Mouse (Mus musculus) olfactory bulb, adult 2 months (tissue): Measurements from ENCODE around the gene Cdh20. TPM values are rescaled to one million over a fixed set of nuclear protein-coding genes. Genes with fewer than 3 reads are reported as not detected.

Experiments
- H3K27ac ChIP-seq: fragments of 200-500 bp; 2 replicates; pipeline ENCODE4 v1.5.1; 2012; ENCODE audit warnings: low read depth, low read length; ENCODE audit not compliant: insufficient read depth
- H3K4me1 ChIP-seq: fragments of 200-500 bp; 2 replicates; pipeline ENCODE4 v1.6.1; 2012; ENCODE audit warnings: low read length; ENCODE audit not compliant: control insufficient read depth, insufficient read depth
- H3K4me3 ChIP-seq: fragments of 200-500 bp; 2 replicates; pipeline ENCODE4 v1.5.1; 2012; ENCODE audit warnings: mild to moderate bottlenecking, low read depth, low read length, moderate library complexity; ENCODE audit not compliant: insufficient read depth
- CTCF ChIP-seq: fragments of 200-500 bp; IDR thresholded peaks from 2 replicates; pipeline ENCODE4 v1.5.1; 2012; ENCODE audit warnings: low read depth, mild to moderate bottlenecking, low read length, moderate library complexity; ENCODE audit not compliant: insufficient read depth
- POLR2A ChIP-seq: fragments of 200-500 bp; IDR thresholded peaks from 2 replicates; pipeline ENCODE4 v1.6.1; 2012; ENCODE audit warnings: mild to moderate bottlenecking, low read depth, low read length, moderate library complexity; ENCODE audit not compliant: insufficient read depth
- WGBS: fragments of 180-500 bp; shearing (Covaris S2); methylation state at CpG from one replicate; pipeline ENCODE4 v1.1.7; 2018; 5-methylcytosine and 5-hydroxymethylcytosine counted together
- polyA plus RNA-seq: library from polyadenylated mRNA; stranded (reverse); fragments of >200 nt; gene quantifications from 2 replicates; pipeline ENCODE4 v1.2.4, GENCODE M21; 2012; ENCODE audit warnings: low replicate concordance; ENCODE audit not compliant: missing spikeins, insufficient read depth, insufficient read length

Gene Cdh20
- polyA plus RNA-seq, 1 experiment, result not detected

DNA sequence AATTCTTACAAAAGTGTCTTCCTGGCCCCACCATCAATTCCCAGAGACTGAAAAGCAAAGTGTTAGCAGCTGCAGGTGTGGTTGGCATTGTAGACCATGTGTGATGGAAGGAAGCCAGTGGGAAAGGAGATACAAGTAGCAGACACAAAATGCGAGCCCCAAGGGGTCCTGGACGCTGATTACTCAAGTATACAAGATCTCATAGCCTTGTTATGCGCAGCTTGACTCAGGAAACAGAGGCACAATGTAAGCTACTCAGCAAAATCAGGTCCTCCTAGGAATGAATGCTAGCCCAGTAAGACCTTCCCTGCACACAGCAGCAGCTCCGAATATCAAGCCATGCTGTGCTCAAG, 80.6 kb downstream of the Cdh20 start:
- Histone ChIP-seq H3K4me3 (no peak overlapping the region), H3K27ac (no peak overlapping the region), H3K4me1 (no peaks in the 10 kb centered on the region)
- WGBS, result 73% methylated on average over 4 of the region's 4 CpGs
- TF ChIP-seq POLR2A (no peak), CTCF (no peak)

DNA sequence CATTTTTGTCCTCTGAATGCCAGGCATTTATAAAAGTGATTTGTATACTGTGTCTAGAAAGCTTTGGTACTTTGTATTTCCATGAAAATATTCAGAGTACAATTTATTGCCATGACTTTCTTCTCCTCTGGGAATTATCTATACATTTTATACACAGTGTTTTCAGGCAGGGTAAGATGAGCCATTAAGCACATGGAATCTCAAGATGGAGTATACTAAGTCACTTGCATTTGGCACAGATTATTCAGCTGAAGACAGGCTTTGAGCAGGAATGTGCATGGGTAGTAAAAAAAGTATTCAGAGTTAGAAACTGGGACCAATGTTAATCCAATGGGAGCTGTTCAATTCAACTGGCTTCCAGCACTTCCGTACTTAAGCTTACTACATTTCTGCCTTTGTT, 109.1 kb downstream of the Cdh20 start:
- Histone ChIP-seq H3K27ac (no peak overlapping the region), H3K4me3 (no peak overlapping the region), H3K4me1 (no peaks in the 10 kb centered on the region)
- 78% methylated on average over 1 of the region's 1 CpGs for WGBS
- TF ChIP-seq CTCF (no peak), POLR2A (no peak)

DNA sequence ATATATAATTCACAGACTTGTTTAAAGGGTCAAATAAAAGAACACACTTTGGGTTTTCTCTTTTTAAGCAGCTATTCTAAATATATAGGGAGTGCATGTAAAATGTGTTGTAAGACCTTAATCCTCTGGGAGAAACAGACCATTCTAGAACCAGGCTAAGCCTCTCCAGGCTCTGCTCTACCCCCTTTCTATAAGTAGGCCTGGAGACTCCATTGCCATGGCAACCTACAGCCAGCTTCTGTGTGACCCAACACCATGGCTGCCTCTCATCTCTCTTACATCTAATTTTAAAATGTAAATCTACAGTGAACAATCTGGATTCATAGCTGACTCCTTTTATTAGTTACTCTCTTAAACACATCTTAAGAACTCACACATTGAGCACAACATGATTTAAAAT, 133.5 kb downstream of the Cdh20 start:
- no peaks in the 10 kb centered on the region for H3K4me1 ChIP-seq
- no peak overlapping the region for H3K27ac ChIP-seq
- no peak for TF ChIP-seq CTCF
- no peak for TF ChIP-seq POLR2A
- no peak overlapping the region for H3K4me3 ChIP-seq

DNA sequence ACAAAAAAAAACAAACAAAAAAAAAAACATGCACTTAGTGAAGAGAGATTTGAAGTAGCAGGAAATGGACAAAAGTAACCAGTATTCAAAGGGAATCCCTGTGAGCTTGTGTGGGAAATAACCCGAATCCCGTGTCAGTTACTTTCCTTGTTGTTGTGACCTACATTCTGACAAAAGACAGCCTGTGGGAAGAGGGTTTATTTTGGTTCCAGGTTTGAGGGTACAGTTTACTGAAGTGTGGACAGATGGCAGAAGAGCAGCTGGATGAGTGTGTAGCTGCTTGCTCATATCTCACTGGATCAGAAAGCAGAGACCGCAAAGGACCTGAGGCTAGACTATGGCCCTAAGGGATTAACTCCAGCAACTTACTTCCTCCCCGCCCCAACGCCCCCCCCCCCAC, 135.1 kb downstream of the Cdh20 start:
- TF ChIP-seq POLR2A (no peak), CTCF (no peak)
- Histone ChIP-seq H3K4me3 (no peak overlapping the region), H3K4me1 (no peaks in the 10 kb centered on the region), H3K27ac (no peak overlapping the region)
- WGBS, result 60% methylated on average over 5 of the region's 5 CpGs

DNA sequence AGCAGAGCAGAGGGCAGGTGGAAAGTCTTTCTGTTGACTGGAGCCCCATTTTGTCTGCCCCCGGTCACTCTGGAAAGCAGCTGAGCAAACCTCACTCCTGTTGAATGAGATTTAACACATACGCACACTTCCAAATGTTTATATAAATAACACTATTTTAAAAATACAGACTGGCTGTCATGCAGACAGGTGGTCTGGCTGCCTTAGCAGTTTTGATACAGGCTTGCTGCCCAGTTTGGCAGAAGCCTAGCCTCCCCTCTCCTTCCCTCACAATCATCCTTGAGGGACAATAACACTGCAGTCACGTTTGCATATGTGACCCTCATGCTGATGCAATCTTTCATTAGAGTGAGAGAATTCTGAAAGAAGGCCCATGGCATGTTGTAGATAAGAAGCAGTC, 144.1 kb downstream of the Cdh20 start:
- Histone ChIP-seq H3K4me3 (no peak overlapping the region), H3K27ac (no peak overlapping the region), H3K4me1 (peaks cover 4% of the 10 kb centered on the region; the same call in 1 of the 2 replicates)
- WGBS, result 55% methylated on average over 3 of the region's 3 CpGs
- TF ChIP-seq CTCF, result no peak
- TF ChIP-seq POLR2A, result no peak

DNA sequence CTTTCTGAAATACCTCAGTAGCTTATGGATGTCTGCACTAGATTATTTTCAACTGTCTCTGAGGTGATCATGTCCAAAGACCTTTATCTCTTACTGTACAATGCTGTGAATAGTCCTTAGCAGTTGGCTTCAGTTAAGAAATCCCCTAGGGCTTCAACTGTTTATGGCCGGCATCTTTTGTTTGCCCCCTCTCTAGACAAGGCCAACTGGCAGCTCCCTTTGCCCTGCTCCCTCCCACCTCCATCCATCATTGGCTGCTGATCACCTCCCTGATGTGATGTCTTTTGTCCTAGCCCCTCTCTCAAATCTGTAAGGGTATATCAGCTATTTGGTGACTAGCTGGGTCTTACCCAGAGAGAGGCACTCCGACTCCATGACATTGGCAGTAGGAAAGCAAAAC, 148.2 kb downstream of the Cdh20 start:
- Histone ChIP-seq H3K27ac (no peak overlapping the region), H3K4me1 (peaks cover 4% of the 10 kb centered on the region; the same call in 1 of the 2 replicates), H3K4me3 (no peak overlapping the region)
- 91% methylated on average over 2 of the region's 2 CpGs for WGBS
- TF ChIP-seq CTCF (no peak), POLR2A (no peak)

DNA sequence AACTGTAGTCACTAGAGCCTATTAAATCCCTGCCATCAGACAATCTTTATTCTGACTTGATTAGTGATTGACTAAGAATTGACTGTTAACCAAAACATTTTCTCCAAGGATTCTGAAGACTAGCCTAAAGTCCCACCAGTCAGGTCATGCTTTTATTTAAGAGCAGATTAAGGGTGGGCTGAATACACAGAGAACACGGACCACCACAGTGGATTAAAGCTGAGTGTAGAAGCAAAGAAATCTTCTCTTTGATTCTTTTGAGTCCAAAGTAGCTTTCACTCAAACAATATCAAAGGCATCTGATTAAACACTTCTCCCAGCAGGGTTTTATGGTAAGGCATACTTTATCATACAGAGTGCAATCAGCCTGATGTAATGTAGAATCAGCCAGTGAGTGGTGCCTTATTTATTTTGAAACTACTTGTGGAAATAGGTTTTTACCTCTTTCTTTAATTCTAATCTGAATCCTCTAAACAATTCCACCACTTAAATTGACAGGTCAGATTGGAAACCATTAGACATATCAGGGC, 149.0 kb downstream of the Cdh20 start:
- TF ChIP-seq POLR2A, result no peak
- no peak for TF ChIP-seq CTCF
- Histone ChIP-seq H3K4me1 (0 out of 2 replicates have a peak, but pooled peaks cover 2% of the 10 kb centered on the region), H3K4me3 (no peak overlapping the region), H3K27ac (no peak overlapping the region)
- WGBS, result 71% methylated on average over 1 of the region's 1 CpGs

DNA sequence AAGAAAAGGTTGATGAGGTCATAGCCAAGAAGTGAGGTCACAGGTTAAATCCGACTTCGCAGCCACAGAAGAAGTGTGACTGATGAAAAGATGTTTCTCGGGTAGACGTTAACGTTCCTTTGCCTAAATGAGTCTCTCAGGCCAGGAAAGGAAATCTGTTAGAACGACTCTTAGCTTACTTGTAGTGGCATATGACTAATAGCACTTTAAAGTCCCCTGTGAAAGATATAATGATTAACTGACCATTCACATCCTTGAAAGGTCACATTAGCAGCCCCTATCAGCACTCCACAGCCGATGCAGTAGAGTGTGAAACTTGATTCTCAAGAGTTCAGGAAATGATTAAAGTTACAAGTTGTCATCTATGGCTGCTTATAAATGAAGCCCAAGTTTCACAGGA, 164.7 kb downstream of the Cdh20 start:
- no peak overlapping the region for H3K4me3 ChIP-seq
- H3K4me1 ChIP-seq, result no peaks in the 10 kb centered on the region
- TF ChIP-seq POLR2A (no peak), CTCF (no peak)
- H3K27ac ChIP-seq, result no peak overlapping the region
- 83% methylated on average over 7 of the region's 7 CpGs for WGBS

DNA sequence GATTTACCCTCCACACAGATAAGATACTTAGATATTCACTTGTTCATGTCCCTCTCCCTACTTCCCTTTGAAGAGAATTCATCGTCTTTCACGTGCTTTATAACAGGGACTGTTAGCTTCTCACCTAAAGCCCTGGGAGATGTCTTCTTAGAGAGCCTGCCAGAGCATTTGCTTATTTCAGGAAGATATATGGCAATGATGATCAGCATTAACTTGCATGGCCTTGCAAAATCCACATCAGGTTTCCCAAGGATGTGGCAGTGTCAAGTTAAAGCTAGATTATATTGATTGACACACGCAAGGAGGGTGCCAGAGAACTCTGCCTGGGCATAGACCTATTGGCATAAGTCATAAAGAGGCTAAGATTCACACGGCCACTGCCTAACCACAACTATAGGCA, 168.6 kb downstream of the Cdh20 start:
- 92% methylated on average over 4 of the region's 4 CpGs for WGBS
- Histone ChIP-seq H3K4me3 (no peak overlapping the region), H3K4me1 (no peaks in the 10 kb centered on the region), H3K27ac (no peak overlapping the region)
- TF ChIP-seq CTCF (no peak), POLR2A (no peak)

DNA sequence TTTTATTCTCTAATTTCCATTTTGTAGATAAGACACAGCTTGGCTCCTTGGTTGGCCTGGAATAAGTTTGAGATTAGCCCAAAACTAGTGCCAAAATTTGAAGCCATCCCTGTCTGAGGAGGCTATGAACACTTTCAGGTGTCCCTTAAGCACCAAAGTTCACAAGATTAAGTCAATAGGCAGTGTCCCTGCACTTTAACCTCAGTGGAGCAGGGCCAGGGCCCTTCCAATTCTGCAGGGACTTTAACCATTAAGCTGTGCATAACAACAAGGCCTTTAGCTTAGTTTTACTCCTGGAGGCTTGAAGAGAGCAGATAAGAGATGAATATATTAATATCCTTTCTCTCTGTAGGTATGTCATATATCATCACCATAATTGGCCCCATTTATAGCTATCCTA, 170.8 kb downstream of the Cdh20 start:
- H3K27ac ChIP-seq, result no peak overlapping the region
- TF ChIP-seq POLR2A (no peak), CTCF (no peak)
- no peak overlapping the region for H3K4me3 ChIP-seq
- no peaks in the 10 kb centered on the region for H3K4me1 ChIP-seq

DNA sequence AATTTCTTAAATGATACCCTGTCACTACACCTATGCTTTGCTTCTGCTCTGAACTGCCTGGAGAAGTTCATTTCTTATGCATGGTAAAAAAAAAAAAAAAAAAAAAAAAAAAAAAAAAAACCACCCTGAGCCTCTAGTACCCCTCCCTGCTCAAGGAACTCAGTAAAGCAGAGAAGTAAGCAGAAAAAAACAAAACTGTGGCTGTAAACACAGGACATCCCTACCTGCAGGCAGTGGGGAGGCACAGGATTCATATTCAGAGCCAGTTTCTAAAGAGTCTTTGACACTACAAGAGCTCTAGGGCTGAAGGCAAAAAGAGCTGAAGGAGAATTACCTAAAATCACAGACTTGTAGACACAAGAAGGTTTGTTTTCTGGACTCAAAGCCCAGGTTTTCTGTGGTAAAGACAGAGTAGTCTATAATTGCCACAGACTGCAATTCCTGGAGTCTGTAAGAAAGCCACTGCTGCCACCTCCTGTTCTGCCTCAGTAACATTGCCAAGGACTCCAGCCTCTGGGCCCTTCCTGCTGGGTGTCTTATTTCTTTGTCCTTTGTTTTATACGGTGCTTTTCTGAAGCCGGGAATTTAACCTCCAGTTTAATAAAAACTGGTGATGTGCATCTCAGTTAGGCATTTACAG, 176.3 kb downstream of the Cdh20 start:
- Histone ChIP-seq H3K4me3 (no peak overlapping the region), H3K4me1 (no peaks in the 10 kb centered on the region), H3K27ac (no peak overlapping the region)
- TF ChIP-seq CTCF, result no peak; the same call in 1 of the 2 replicates
- no peak for TF ChIP-seq POLR2A
- 5% methylated on average over 2 of the region's 2 CpGs for WGBS
